8 mouse cellular contexts compared by ENCODE assay signal in the genomic region with DNA sequence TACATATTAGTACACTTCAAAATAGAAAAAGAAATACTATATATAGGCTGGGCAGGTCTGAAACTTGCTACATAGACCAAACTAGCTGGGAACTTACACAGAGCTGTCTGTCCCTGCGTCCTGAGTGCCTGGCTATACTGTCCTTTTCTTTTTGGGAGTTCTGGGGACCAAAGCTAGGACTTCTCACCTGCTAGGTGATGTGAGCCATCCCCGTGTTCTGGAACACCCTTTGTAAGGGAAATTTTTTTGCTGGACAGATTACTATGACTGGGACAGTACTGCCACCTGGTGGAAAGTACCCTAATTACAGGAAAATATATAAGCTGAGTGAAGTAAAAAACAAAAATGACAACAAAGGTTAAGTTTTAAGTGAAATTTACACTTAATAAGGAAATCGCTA. TPM values are rescaled to one million over a fixed set of nuclear protein-coding genes. Genes with fewer than 3 reads are reported as not detected.
DNase-seq lines count a peak whose midpoint lies in the region.

No protein-coding gene starts in this region.

- DNase-seq in gastrocnemius, adult 18-20 months (ENCODE audit: low spot score): peak; percentile 50
- DNase-seq in gastrocnemius, postnatal 10 days: no peak
- peak; percentile 14 to 17 for DNase-seq in spleen, postnatal 10 days (ENCODE audit: low spot score in 2 of 2)
- DNase-seq in spleen, postnatal 14 days (ENCODE audit: low spot score in 2 of 2): no peak
- DNase-seq in c-Kit-positive CD71-negative TER-119-negative erythroid progenitor cells, embryonic 14.5 days (ENCODE audit: low read depth): peak; percentile 39
- peak; percentile 11 for DNase-seq in kidney, postnatal 10 days
- DNase-seq in thymus, postnatal 14 days: peak; percentile 46
- DNase-seq in left cerebral cortex, postnatal 10 days (ENCODE audit: extremely low spot score in 1 of 2, low spot score in 2 of 2): no peak

- intact Hi-C loops in left cerebral cortex, postnatal 10 days (cut with DNase I): loop anchor here (10.0 kb wide), 1 partner anchor 168 kb away; no protein-coding TSS in a partner anchor

RNA-seq across cellular contexts. Expression of gene Mrps33, which starts 28.2 kb away (rescaled TPM):
- 10 to 100 TPM; 50.8 to 55.1 TPM for total RNA-seq in gastrocnemius, adult 18-20 months (2021)
- total RNA-seq in gastrocnemius, postnatal 10 days (2021): 10 to 100 TPM; 57.4 to 61.1 TPM
- 100 to 1,000 TPM in 1 of 2 experiments, 10 to 100 TPM in 1; 92.6 to 107 TPM for total RNA-seq in left cerebral cortex, postnatal 10 days (2021)

RNA-seq across cellular contexts. Expression of gene Braf, which starts 57.4 kb away (rescaled TPM):
- total RNA-seq in gastrocnemius, adult 18-20 months (2021): 1 to 10 TPM; 5.0 to 6.2 TPM
- 10 to 100 TPM; 10.2 to 14.1 TPM for total RNA-seq in gastrocnemius, postnatal 10 days (2021)
- 10 to 100 TPM; 90.9 to 92.5 TPM for total RNA-seq in left cerebral cortex, postnatal 10 days (2021)

Comparison
In these comparisons a context has a peak if more than half of its experiments do, and no peak if none do; other contexts are left out.
1. DNase-seq: peak in gastrocnemius, adult 18-20 months (single experiment), spleen, postnatal 10 days (2 of 2), c-Kit-positive CD71-negative TER-119-negative erythroid progenitor cells, embryonic 14.5 days (single experiment), kidney, postnatal 10 days (single experiment) and thymus, postnatal 14 days (single experiment); none in gastrocnemius, postnatal 10 days (single experiment), spleen, postnatal 14 days (0 of 2) and left cerebral cortex, postnatal 10 days (0 of 2).
2. RNA of gene Braf, which starts 57.4 kb away (total RNA-seq): 90.9 to 92.5 TPM in left cerebral cortex, postnatal 10 days; 10.2 to 14.1 TPM in gastrocnemius, postnatal 10 days and 5.0 to 6.2 TPM in gastrocnemius, adult 18-20 months; every median in the first group is over 4 times any median in the second.